Mouse (Mus musculus): ENCODE measurements around the gene Cep131. TPM values are rescaled to one million over a fixed set of nuclear protein-coding genes. Genes with fewer than 3 reads are reported as not detected.

Gene Cep131
- total and polyA plus RNA-seq, 3 experiments, result 7.9 to 26.2 (median 10.4) TPM

DNA sequence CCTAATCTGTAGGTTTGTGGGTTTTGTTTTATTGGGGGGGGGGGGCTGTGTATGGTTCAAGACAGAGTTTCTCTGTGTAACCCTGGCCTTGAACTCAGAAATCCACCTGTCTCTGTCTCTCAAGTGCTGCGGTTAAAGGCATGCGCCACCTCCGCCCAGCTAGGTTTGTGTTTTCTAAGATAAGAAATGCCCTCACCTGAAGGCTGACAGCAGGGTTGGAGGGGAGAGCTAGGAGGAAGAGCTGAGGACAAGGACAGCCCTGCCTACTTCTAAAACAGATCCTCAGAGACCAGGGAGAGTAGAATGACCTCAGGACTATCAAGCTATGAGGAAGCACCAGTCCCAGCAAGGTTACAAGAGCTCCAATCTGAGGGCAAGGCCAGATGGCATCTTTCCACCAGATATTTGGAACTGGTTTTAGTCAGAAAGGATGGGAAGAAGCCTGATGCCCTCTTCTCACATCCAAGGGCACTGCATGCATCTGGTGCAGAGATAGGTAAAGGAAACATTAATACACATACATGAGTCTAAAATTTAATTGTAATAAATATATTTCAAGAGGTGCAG lies 16.9 kb upstream of the Cep131 start:
- peaks cover 85% of the 10 kb centered on the region for H3K36me3 ChIP-seq (replicated peaks)

DNA sequence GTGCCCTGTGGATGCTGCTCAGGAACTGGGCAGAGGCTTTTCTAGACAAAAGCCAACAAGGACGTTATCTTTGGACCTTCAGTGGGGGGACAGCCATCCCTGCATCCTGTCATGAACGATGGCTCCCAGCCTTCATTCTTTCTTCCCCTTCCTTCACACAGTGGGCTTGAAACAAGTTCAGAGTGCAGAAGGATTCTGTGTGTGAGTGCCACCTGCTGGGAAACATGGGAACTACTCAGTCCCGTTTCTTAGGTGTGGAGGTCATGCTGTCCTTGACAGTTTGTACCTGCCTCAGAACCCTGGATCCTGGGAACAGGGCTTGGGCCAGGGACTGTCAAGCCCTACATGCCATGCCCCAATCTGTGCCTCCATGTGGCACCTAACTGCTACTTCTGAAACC lies 14.4 kb upstream of the Cep131 start:
- H3K4me1 ChIP-seq (ENCODE audit: insufficient read depth, low read depth, low read length), result peaks cover 71% of the 10 kb centered on the region
- no peak for TF ChIP-seq POLR2AphosphoS5 (IDR thresholded peaks at IDR 0.05; ENCODE audit: insufficient replicate concordance, low read depth, low read length)
- peak; percentile 85 for TF ChIP-seq CTCF (IDR thresholded peaks at IDR 0.05; ENCODE audit: low read depth, low read length)
- TF ChIP-seq GATA1 (IDR thresholded peaks at IDR 0.05; ENCODE audit: borderline replicate concordance, low read length), result no peak
- ATAC-seq (ENCODE audit: extremely low read depth, insufficient number of reproducible peaks, low FRiP score, poor library complexity, severe bottlenecking) (no peak), DNase-seq (ENCODE audit: low spot score) (peak; percentile 48)
- H3K9me3 ChIP-seq (replicated peaks), result no peaks in the 10 kb centered on the region
- peaks cover 74% of the 10 kb centered on the region for H3K36me3 ChIP-seq (replicated peaks)
- no peaks in the 10 kb centered on the region for H3K27me3 ChIP-seq (ENCODE audit: insufficient read depth, low read length)
- no peak overlapping the region for H3K4me3 ChIP-seq (ENCODE audit: low read depth, low read length)

More for the DNA sequence above, 16.9 kb upstream of the Cep131 start:
- DNase-seq (ENCODE audit: low spot score) (peak; percentile 26), ATAC-seq (ENCODE audit: extremely low read depth, insufficient number of reproducible peaks, low FRiP score, poor library complexity, severe bottlenecking) (no peak)
- H3K27me3 ChIP-seq (ENCODE audit: insufficient read depth, low read length), result no peaks in the 10 kb centered on the region
- peaks cover 53% of the 10 kb centered on the region for H3K4me1 ChIP-seq (ENCODE audit: insufficient read depth, low read depth, low read length)
- H3K9me3 ChIP-seq (replicated peaks), result no peaks in the 10 kb centered on the region
- H3K4me3 ChIP-seq (ENCODE audit: low read depth, low read length), result no peak overlapping the region
- no peak for TF ChIP-seq CTCF (IDR thresholded peaks at IDR 0.05; ENCODE audit: low read depth, low read length)

DNA sequence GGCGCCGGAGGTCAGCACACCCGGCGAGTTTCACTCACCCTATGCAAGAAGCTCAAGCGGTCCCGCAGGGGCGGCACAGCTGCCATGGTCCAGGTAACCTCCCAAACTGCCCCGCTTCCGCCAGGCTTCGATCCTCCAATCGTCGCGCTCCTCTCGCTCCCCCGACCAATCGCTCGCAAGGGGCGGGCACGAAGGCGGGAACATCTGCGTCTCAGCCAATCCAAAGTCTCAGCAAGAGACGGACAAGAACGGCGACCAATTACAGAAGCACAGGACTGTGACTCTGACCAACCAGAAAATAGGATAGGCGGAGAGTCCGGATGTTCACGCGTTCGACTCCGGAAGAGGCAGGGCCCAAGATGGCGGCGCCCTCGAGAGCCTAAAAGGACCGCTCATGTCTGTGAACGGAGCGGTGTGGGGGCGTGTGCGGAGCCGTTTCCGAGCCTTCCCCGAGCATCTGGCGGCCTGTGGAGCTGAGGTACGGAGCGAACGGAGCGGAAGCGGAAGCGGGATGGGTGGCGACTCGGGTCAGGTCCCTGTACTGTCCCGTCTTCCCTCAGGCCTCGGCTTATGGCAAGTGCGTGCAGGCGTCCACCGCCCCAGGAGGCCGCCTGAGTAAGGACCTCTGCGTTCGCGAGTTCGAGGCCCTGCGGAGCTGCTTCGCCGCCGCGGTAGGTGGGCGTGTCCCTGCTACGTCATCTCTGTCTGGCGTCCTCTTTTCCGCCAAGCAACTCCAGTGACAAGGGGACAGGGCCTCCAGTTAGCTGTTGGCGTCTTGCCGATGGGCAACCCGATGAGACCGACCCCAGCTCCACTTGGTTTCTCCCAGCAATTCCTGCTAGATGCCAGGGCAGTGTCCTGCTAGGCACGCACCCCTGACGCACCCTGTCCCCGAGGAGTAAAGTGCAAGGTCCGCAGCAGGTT lies 12.2 kb upstream of the Cep131 start, which contains the start of the genes Tepsin and Ndufaf8:
Tepsin (minus strand) TSS at position 144 of the 924 bp plus-strand sequence.
Ndufaf8 (plus strand) TSS at position 341 of the 924 bp plus-strand sequence.
- DNase-seq (ENCODE audit: low spot score), result peak; percentile 98
- Histone ChIP-seq H3K4me3 (ENCODE audit: low read depth, low read length) (peak within 1 kb of the TSS; percentile 91), H3K27me3 (ENCODE audit: insufficient read depth, low read length) (no peaks in the 10 kb centered on the region), H3K36me3 (replicated peaks) (peaks cover 74% of the 10 kb centered on the region), H3K9me3 (replicated peaks) (no peaks in the 10 kb centered on the region), H3K4me1 (ENCODE audit: insufficient read depth, low read depth, low read length) (peaks cover 62% of the 10 kb centered on the region)
- TF ChIP-seq CTCF (IDR thresholded peaks at IDR 0.05; ENCODE audit: low read depth, low read length) (no peak), TAL1 (conservative IDR thresholded peaks at IDR 0.05; ENCODE audit: low read depth, low read length) (no peak), GATA1 (IDR thresholded peaks at IDR 0.05; ENCODE audit: borderline replicate concordance, low read length) (no peak), GATA2 (IDR thresholded peaks at IDR 0.05; ENCODE audit: borderline replicate concordance, low read depth, low read length) (no peak), POLR2AphosphoS5 (IDR thresholded peaks at IDR 0.05; ENCODE audit: insufficient replicate concordance, low read depth, low read length) (no peak)
- peak; percentile 100 for ATAC-seq (ENCODE audit: extremely low read depth, insufficient number of reproducible peaks, low FRiP score, poor library complexity, severe bottlenecking)

DNA sequence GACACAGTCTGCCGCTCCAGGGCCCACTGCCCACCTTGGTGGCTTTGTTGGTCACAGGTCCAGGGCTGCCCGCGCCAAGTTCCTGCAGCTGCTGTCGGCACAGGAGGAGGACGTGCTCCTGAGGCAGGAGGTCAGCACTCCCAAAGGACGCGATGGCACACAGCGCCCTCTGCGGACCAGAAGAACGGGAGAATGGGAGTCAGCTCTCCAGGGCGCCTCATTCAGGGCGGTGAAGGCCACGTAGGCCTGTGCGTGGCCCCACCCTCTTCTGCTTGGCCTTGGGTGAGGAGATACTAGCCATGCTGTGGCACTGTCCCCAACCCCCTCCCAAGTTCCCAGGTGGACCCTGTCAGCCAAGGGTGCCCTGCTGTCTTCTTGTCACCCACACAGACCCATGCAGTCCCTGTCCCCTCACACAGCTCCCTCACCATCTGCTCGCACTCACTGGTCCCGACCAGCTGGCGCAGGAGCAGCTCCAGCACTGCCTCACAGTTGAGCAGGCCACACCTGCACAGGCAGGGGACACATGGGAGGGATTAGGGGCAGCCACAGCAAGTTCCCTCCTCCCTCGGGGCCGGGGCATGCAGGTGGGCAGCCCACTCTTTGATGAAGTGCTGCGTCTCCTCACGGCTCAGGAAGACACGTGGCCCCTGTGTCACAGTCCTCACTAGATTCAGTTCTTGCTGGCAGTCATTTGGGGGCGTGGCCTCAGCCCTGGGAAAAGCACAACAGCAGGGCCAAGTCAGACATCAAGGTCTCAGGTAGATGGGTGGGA lies 6.4 kb upstream of the Cep131 start:
- DNase-seq (ENCODE audit: low spot score) (no peak), ATAC-seq (ENCODE audit: extremely low read depth, insufficient number of reproducible peaks, low FRiP score, poor library complexity, severe bottlenecking) (no peak)
- TF ChIP-seq CTCF (IDR thresholded peaks at IDR 0.05; ENCODE audit: low read depth, low read length) (no peak), POLR2AphosphoS5 (IDR thresholded peaks at IDR 0.05; ENCODE audit: insufficient replicate concordance, low read depth, low read length) (no peak), TAL1 (conservative IDR thresholded peaks at IDR 0.05; ENCODE audit: low read depth, low read length) (no peak), GATA1 (IDR thresholded peaks at IDR 0.05; ENCODE audit: borderline replicate concordance, low read length) (no peak), GATA2 (IDR thresholded peaks at IDR 0.05; ENCODE audit: borderline replicate concordance, low read depth, low read length) (no peak)
- H3K4me3 ChIP-seq (ENCODE audit: low read depth, low read length), result no peak overlapping the region
- H3K36me3 ChIP-seq (replicated peaks), result peaks cover 79% of the 10 kb centered on the region
- peaks cover 35% of the 10 kb centered on the region for H3K4me1 ChIP-seq (ENCODE audit: insufficient read depth, low read depth, low read length)
- no peaks in the 10 kb centered on the region for H3K9me3 ChIP-seq (replicated peaks)
- no peaks in the 10 kb centered on the region for H3K27me3 ChIP-seq (ENCODE audit: insufficient read depth, low read length)

DNA sequence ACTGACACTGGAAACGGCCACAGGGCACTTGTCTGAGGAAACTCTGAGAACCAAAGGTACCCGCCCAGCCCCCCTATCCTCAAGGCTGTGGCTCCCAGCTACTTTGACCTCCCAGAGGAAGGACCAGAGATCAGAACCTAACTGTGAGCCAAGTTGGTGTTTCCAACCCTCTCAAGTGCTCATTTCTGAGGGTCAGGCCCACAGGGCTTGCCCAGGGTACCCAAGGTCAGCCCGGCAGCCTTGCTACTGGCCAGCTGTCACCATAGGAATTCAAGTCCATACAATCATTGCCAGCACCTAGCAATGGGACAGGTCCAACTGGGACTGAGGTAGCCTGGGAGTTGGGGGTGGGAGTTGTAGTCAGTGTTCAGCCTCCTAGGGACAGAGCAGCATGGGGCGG lies 4.0 kb upstream of the Cep131 start:
- Histone ChIP-seq H3K9me3 (replicated peaks) (no peaks in the 10 kb centered on the region), H3K27me3 (ENCODE audit: insufficient read depth, low read length) (no peaks in the 10 kb centered on the region), H3K4me3 (ENCODE audit: low read depth, low read length) (no peak overlapping the region), H3K36me3 (replicated peaks) (peaks cover 60% of the 10 kb centered on the region), H3K4me1 (ENCODE audit: insufficient read depth, low read depth, low read length) (peaks cover 27% of the 10 kb centered on the region)
- TF ChIP-seq GATA1 (IDR thresholded peaks at IDR 0.05; ENCODE audit: borderline replicate concordance, low read length) (no peak), CTCF (IDR thresholded peaks at IDR 0.05; ENCODE audit: low read depth, low read length) (no peak), GATA2 (IDR thresholded peaks at IDR 0.05; ENCODE audit: borderline replicate concordance, low read depth, low read length) (no peak), POLR2AphosphoS5 (IDR thresholded peaks at IDR 0.05; ENCODE audit: insufficient replicate concordance, low read depth, low read length) (no peak), TAL1 (conservative IDR thresholded peaks at IDR 0.05; ENCODE audit: low read depth, low read length) (no peak)
- DNase-seq (ENCODE audit: low spot score), result no peak
- no peak for ATAC-seq (ENCODE audit: extremely low read depth, insufficient number of reproducible peaks, low FRiP score, poor library complexity, severe bottlenecking)
